Mouse (Mus musculus): ENCODE data around the gene Plekha4.

DNA sequence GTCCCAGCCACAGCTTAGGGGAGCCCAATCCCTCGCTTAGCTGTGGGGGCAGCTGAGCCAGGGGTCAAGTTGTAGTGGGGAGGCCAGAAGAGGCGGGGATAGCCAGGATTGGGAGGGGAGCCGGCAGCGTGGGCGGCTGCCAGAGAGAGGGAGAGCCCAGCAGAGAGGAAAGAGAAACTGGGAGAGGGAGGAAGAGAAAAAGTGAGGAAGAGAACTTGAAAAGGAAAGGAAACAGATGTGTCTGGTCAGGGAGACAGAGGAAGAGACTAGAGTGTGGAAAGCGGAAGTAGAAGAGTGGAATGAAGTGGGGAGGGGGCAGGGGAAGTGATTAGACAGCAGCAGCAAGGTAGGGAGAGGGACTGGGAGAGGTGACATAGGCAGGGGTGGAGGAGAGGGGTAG is 3.3 kb downstream of the Plekha4 start:
- no peak for TF ChIP-seq CTCF (IDR thresholded peaks at IDR 0.05; ENCODE audit: control insufficient read depth, insufficient read depth, insufficient replicate concordance, low read depth, low read length)
- no peak for TF ChIP-seq POLR2A (IDR thresholded peaks at IDR 0.05; ENCODE audit: control insufficient read depth, low read depth, low read length)

Data from testis, adult 2 months (tissue).